Mouse (Mus musculus) embryonic fibroblast, embryonic 13.5 days (primary cell): ENCODE measurements around the gene Crcp.

Experiments used
- CTCF ChIP-seq: IDR thresholded peaks from 2 replicates; pipeline ENCODE4 v1.5.1; 2011; ENCODE audit warnings: mild to moderate bottlenecking, control low read depth, low read length, moderate library complexity, borderline replicate concordance; ENCODE audit not compliant: insufficient read depth
- POLR2A ChIP-seq: IDR thresholded peaks from 2 replicates; pipeline ENCODE4 v1.6.1; 2011; ENCODE audit warnings: low read depth, mild to moderate bottlenecking, control low read depth, low read length, moderate library complexity

- no peak for TF ChIP-seq POLR2A
- TF ChIP-seq CTCF = no peak
Observed at GRCm38 (mm10) chr5:130022366-130022765, 6.7 kb upstream of the Crcp start.
